Mouse (Mus musculus) liver, embryonic 11.5 days (tissue): ENCODE measurements at regions not wholly inside any gene's neighbourhood (a gene's known extent, or its start where the extent isn't known, plus 50 kb on each side); places are given as distances from the start of the nearest gene placed in this dataset.

ENCODE experiments used
- ATAC-seq: fragments of 200-750 bp; cut with Nextera tagmentation; replicated peaks from 2 replicates; pipeline ENCODE4 v1.8.0; 2017; ENCODE audit warnings: moderate number of reproducible peaks, mild to moderate bottlenecking, moderate TSS enrichment, moderate library complexity; ENCODE audit not compliant: low FRiP score
- DNase-seq: peaks from one replicate; pipeline ENCODE4 v3.0.0-alpha.2; 2017; ENCODE audit warnings: low spot score
- H3K27ac ChIP-seq: fragments of 300-500 bp; sonication (generic); 2 replicates; pipeline ENCODE4 v1.5.1; 2014; ENCODE audit warnings: mild to moderate bottlenecking, low read depth, low read length, control low read depth
- H3K27me3 ChIP-seq: fragments of 300-500 bp; sonication (generic); replicated peaks from 2 replicates; pipeline ENCODE4 v1.6.1; 2014; ENCODE audit warnings: low read length, mixed read lengths; ENCODE audit not compliant: control insufficient read depth, insufficient read depth
- H3K36me3 ChIP-seq: fragments of 300-500 bp; sonication (generic); 2 replicates; pipeline ENCODE4 v1.6.1; 2014; ENCODE audit warnings: mild to moderate bottlenecking, low read length, moderate library complexity, mixed read lengths; ENCODE audit not compliant: control insufficient read depth, insufficient read depth
- H3K4me1 ChIP-seq: fragments of 300-500 bp; sonication (generic); replicated peaks from 2 replicates; pipeline ENCODE4 v1.6.1; 2014; ENCODE audit warnings: low read length, mixed read lengths; ENCODE audit not compliant: control insufficient read depth, insufficient read depth
- H3K4me2 ChIP-seq: fragments of 300-500 bp; sonication (generic); 2 replicates; pipeline ENCODE4 v1.6.1; 2014; ENCODE audit warnings: mild to moderate bottlenecking, control low read depth, moderate library complexity
- H3K4me3 ChIP-seq: fragments of 300-500 bp; sonication (generic); 2 replicates; pipeline ENCODE4 v1.5.1; 2014; ENCODE audit warnings: low read depth, low read length, control low read depth
- H3K9ac ChIP-seq: fragments of 300-500 bp; sonication (generic); 2 replicates; pipeline ENCODE4 v1.6.1; 2014; ENCODE audit warnings: low read depth, low read length, control low read depth
- H3K9me3 ChIP-seq: fragments of 300-500 bp; sonication (generic); 2 replicates; pipeline ENCODE4 v1.6.1; 2016; ENCODE audit warnings: low read length, inconsistent platforms, mixed read lengths; ENCODE audit not compliant: control insufficient read depth
- WGBS: fragments of 180-500 bp; shearing (Covaris S2); extraction: QIAGEN DNeasy Blood & Tissue Kit; methylation state at CpG from one replicate; pipeline ENCODE4 v1.1.7; 2014; 5-methylcytosine and 5-hydroxymethylcytosine counted together

- H3K36me3 ChIP-seq: no peaks in the 10 kb centered on the region
- H3K9ac ChIP-seq: no peak overlapping the region
- 74% methylated on average over 4 of the region's 4 CpGs for WGBS
- ATAC-seq (no peak), DNase-seq (no peak)
- no peak overlapping the region for H3K4me2 ChIP-seq
- no peaks in the 10 kb centered on the region for H3K4me1 ChIP-seq
- no peak overlapping the region for H3K27ac ChIP-seq
- no peak overlapping the region for H3K4me3 ChIP-seq
- no peaks in the 10 kb centered on the region for H3K9me3 ChIP-seq
- no peaks in the 10 kb centered on the region for H3K27me3 ChIP-seq
These were observed 159.3 kb downstream of the Gipc2 start for GRCm38 (mm10) chr3:152006747-152007146.

GRCm38 (mm10) chr3:152005366-152006025 is 160.5 kb downstream of the Gipc2 start:
- Histone ChIP-seq H3K4me1 (no peaks in the 10 kb centered on the region), H3K4me2 (no peak overlapping the region), H3K36me3 (no peaks in the 10 kb centered on the region), H3K4me3 (no peak overlapping the region), H3K27me3 (no peaks in the 10 kb centered on the region), H3K9me3 (no peaks in the 10 kb centered on the region), H3K9ac (no peak overlapping the region), H3K27ac (no peak overlapping the region)
- ATAC-seq: no peak
- 79% methylated on average over 3 of the region's 3 CpGs for WGBS
- DNase-seq: no peak

GRCm38 (mm10) chr3:152004411-152004955 is 161.5 kb downstream of the Gipc2 start:
- ATAC-seq (no peak), DNase-seq (no peak)
- no peak overlapping the region for H3K4me2 ChIP-seq
- no peaks in the 10 kb centered on the region for H3K4me1 ChIP-seq
- H3K27ac ChIP-seq: no peak overlapping the region
- H3K9me3 ChIP-seq: no peaks in the 10 kb centered on the region
- H3K4me3 ChIP-seq: no peak overlapping the region
- no peaks in the 10 kb centered on the region for H3K36me3 ChIP-seq
- 89% methylated on average over 7 of the region's 7 CpGs for WGBS
- no peak overlapping the region for H3K9ac ChIP-seq
- H3K27me3 ChIP-seq: no peaks in the 10 kb centered on the region

GRCm38 (mm10) chr3:151997534-151998107 is 160.2 kb upstream of the Ptgfr start:
- Histone ChIP-seq H3K36me3 (no peaks in the 10 kb centered on the region), H3K9me3 (no peaks in the 10 kb centered on the region), H3K4me1 (no peaks in the 10 kb centered on the region), H3K27me3 (no peaks in the 10 kb centered on the region), H3K27ac (no peak overlapping the region), H3K9ac (no peak overlapping the region), H3K4me3 (no peak overlapping the region), H3K4me2 (no peak overlapping the region)
- DNase-seq (no peak), ATAC-seq (no peak)
- WGBS: 79% methylated on average over 4 of the region's 4 CpGs

- no peak overlapping the region for H3K9ac ChIP-seq
- H3K27me3 ChIP-seq: no peaks in the 10 kb centered on the region
- H3K4me1 ChIP-seq: no peaks in the 10 kb centered on the region
- no peak overlapping the region for H3K4me3 ChIP-seq
- H3K36me3 ChIP-seq: no peaks in the 10 kb centered on the region
- H3K9me3 ChIP-seq: no peaks in the 10 kb centered on the region
- ATAC-seq (no peak), DNase-seq (no peak)
- no peak overlapping the region for H3K4me2 ChIP-seq
- 73% methylated on average over 4 of the region's 4 CpGs for WGBS
- H3K27ac ChIP-seq: no peak overlapping the region
These were observed 159.7 kb upstream of the Ptgfr start for GRCm38 (mm10) chr3:151997111-151997510.

GRCm38 (mm10) chr3:151988221-151988620 is 150.8 kb upstream of the Ptgfr start:
- no peaks in the 10 kb centered on the region for H3K36me3 ChIP-seq
- 73% methylated on average over 1 of the region's 1 CpGs for WGBS
- H3K9ac ChIP-seq: no peak overlapping the region
- H3K9me3 ChIP-seq: no peaks in the 10 kb centered on the region
- DNase-seq: no peak
- no peaks in the 10 kb centered on the region for H3K4me1 ChIP-seq
- no peak overlapping the region for H3K27ac ChIP-seq
- H3K4me3 ChIP-seq: no peak overlapping the region
- no peak overlapping the region for H3K4me2 ChIP-seq
- no peak for ATAC-seq
- no peaks in the 10 kb centered on the region for H3K27me3 ChIP-seq

GRCm38 (mm10) chr3:151978136-151978535 is 140.7 kb upstream of the Ptgfr start:
- Histone ChIP-seq H3K9me3 (no peaks in the 10 kb centered on the region), H3K27me3 (no peaks in the 10 kb centered on the region), H3K9ac (no peak overlapping the region), H3K4me1 (no peaks in the 10 kb centered on the region), H3K36me3 (no peaks in the 10 kb centered on the region), H3K27ac (no peak overlapping the region), H3K4me2 (no peak overlapping the region), H3K4me3 (no peak overlapping the region)
- ATAC-seq (no peak), DNase-seq (no peak)
- 56% methylated on average over 1 of the region's 1 CpGs for WGBS

- no peaks in the 10 kb centered on the region for H3K9me3 ChIP-seq
- H3K4me1 ChIP-seq: no peaks in the 10 kb centered on the region
- ATAC-seq: no peak
- H3K9ac ChIP-seq: no peak overlapping the region
- H3K27me3 ChIP-seq: no peaks in the 10 kb centered on the region
- no peak for DNase-seq
- no peaks in the 10 kb centered on the region for H3K36me3 ChIP-seq
- H3K27ac ChIP-seq: no peak overlapping the region
- no peak overlapping the region for H3K4me3 ChIP-seq
- WGBS: 80% methylated on average over 4 of the region's 4 CpGs
- no peak overlapping the region for H3K4me2 ChIP-seq
These were observed 140.2 kb upstream of the Ptgfr start for GRCm38 (mm10) chr3:151977651-151978050.

GRCm38 (mm10) chr3:151949865-151950264 is 112.4 kb upstream of the Ptgfr start:
- WGBS: 83% methylated on average over 3 of the region's 3 CpGs
- no peak for ATAC-seq
- no peak overlapping the region for H3K9ac ChIP-seq

More at GRCm38 (mm10) chr3:151949865-151950264, 112.4 kb upstream of the Ptgfr start:
- no peaks in the 10 kb centered on the region for H3K27me3 ChIP-seq
- no peak for DNase-seq
- no peaks in the 10 kb centered on the region for H3K9me3 ChIP-seq
- H3K4me1 ChIP-seq: no peaks in the 10 kb centered on the region
- H3K4me2 ChIP-seq: no peak overlapping the region
- no peak overlapping the region for H3K27ac ChIP-seq
- no peaks in the 10 kb centered on the region for H3K36me3 ChIP-seq
- H3K4me3 ChIP-seq: no peak overlapping the region
